Mouse (Mus musculus) stomach, postnatal 0 days (tissue): ENCODE measurements at regions not wholly inside any gene's neighbourhood (a gene's known extent, or its start where the extent isn't known, plus 50 kb on each side); places are given as distances from the start of the nearest gene placed in this dataset.

Experiments used
- CTCF ChIP-seq: IDR thresholded peaks from 2 replicates; pipeline ENCODE4 v1.5.1; 2016; ENCODE audit warnings: antibody characterized with exemption, low read depth, mild to moderate bottlenecking, moderate library complexity
- EP300 ChIP-seq: optimal IDR thresholded peaks from 2 replicates; pipeline ENCODE3; 2016; ENCODE audit warnings: antibody characterized with exemption

- TF ChIP-seq CTCF, result no peak
- no peak for TF ChIP-seq EP300
These were observed 296.0 kb upstream of the Nbea start for GRCm38 (mm10) chr3:56479529-56479928.
